Mouse (Mus musculus) ES-E14 (cell line): ENCODE measurements around the gene Ap1b1. TPM values are rescaled to one million over a fixed set of nuclear protein-coding genes. Genes with fewer than 3 reads are reported as not detected.

Experiments used
- DNase-seq: peaks from one replicate; pipeline ENCODE4 v3.0.0-alpha.2; 2013; ENCODE audit warnings: low read depth, low spot score
- H3K27ac ChIP-seq: 2 replicates; pipeline ENCODE4 v1.5.1; 2012; ENCODE audit warnings: low read depth, mild to moderate bottlenecking, low read length, moderate library complexity, mixed read lengths; ENCODE audit not compliant: poor library complexity, insufficient read depth, severe bottlenecking
- H3K36me3 ChIP-seq: 2 replicates; pipeline ENCODE4 v1.6.1; 2012; ENCODE audit warnings: mild to moderate bottlenecking, low read length, moderate library complexity, mixed read lengths; ENCODE audit not compliant: control insufficient read depth, poor library complexity, insufficient read depth, severe bottlenecking
- H3K4me1 ChIP-seq, 2 experiments: fragments of 150-350 bp in 1 of 2; sonication (generic) in 1 of 2; 2 replicates each; pipeline ENCODE4 v1.6.1; 2012; ENCODE audit warnings: low read length in 2 of 2, mild to moderate bottlenecking in 1 of 2, mixed read lengths in 1 of 2; ENCODE audit not compliant: control insufficient read depth in 2 of 2, insufficient read depth in 2 of 2, poor library complexity in 1 of 2
- H3K4me3 ChIP-seq, 2 experiments: fragments of 150-350 bp in 1 of 2; sonication (generic) in 1 of 2; 2 replicates each; pipeline ENCODE4 v1.5.1; 2012; ENCODE audit warnings: low read length in 2 of 2, low read depth in 1 of 2, mild to moderate bottlenecking in 1 of 2, mixed read lengths in 1 of 2; ENCODE audit not compliant: insufficient read depth in 1 of 2, poor library complexity in 1 of 2, severe bottlenecking in 1 of 2
- H3K9ac ChIP-seq: 2 replicates; pipeline ENCODE4 v1.6.1; 2012; ENCODE audit warnings: low read depth, mild to moderate bottlenecking, low read length, mixed read lengths; ENCODE audit not compliant: poor library complexity, insufficient read depth, severe bottlenecking
- H3K9me3 ChIP-seq: fragments of 150-350 bp; sonication (generic); 2 replicates; pipeline ENCODE4 v1.6.1; 2012; ENCODE audit warnings: low read depth, mild to moderate bottlenecking, low read length; ENCODE audit not compliant: control insufficient read depth, insufficient read depth
- CHD2 ChIP-seq: IDR thresholded peaks from 2 replicates; pipeline ENCODE4 v1.6.1; 2014; ENCODE audit warnings: mild to moderate bottlenecking, low read depth, low read length, inconsistent platforms
- HCFC1 ChIP-seq: IDR thresholded peaks from 2 replicates; pipeline ENCODE4 v1.6.1; 2012; ENCODE audit warnings: low read length, inconsistent platforms, borderline replicate concordance; ENCODE audit not compliant: insufficient read depth
- MAFK ChIP-seq: IDR thresholded peaks from 2 replicates; pipeline ENCODE4 v1.6.1; 2014; ENCODE audit warnings: mild to moderate bottlenecking, low read depth, low read length, inconsistent platforms; ENCODE audit not compliant: insufficient read depth
- ZC3H11A ChIP-seq: IDR thresholded peaks from 2 replicates; pipeline ENCODE4 v1.6.1; 2012; ENCODE audit warnings: low read depth, mild to moderate bottlenecking, inconsistent platforms, low read length, borderline replicate concordance
- ZNF384 ChIP-seq: IDR thresholded peaks from 2 replicates; pipeline ENCODE4 v1.6.1; 2012; ENCODE audit warnings: low read depth, low read length, inconsistent platforms
- in situ Hi-C, 2 experiments: fragments of 600-800 bp; cut with MboI; formaldehyde crosslinking; loops; one replicate each; pipeline ENCODE4 v1.15.1; 2025; ENCODE audit warnings: low sequenced_read_pairs in 2 of 2, inconsistent platforms in 1 of 2; ENCODE audit not compliant: unreplicated experiment in 2 of 2
- total RNA-seq: library from RNA; depleted of rRNA; stranded (reverse); fragments of 300-350 nt; gene quantifications from 2 replicates; pipeline ENCODE4 v1.2.3, GENCODE M21; 2012

The Ap1b1 gene
- total RNA-seq, 1 experiment = 42.4 TPM

- no peaks in the 10 kb centered on the region for H3K9me3 ChIP-seq
- H3K27ac ChIP-seq = no peak overlapping the region
- H3K4me3 ChIP-seq = no peak overlapping the region
- no peak for TF ChIP-seq CHD2
- no peak for TF ChIP-seq ZNF384
- TF ChIP-seq MAFK = no peak
- no peak for TF ChIP-seq HCFC1
- TF ChIP-seq ZC3H11A = no peak
- in situ Hi-C loops = no loop called here
- DNase-seq = peak; percentile 77
- peaks cover 14 to 21% of the 10 kb centered on the region in 2 experiments for H3K4me1 ChIP-seq
- H3K9ac ChIP-seq = no peak overlapping the region
- H3K36me3 ChIP-seq = peaks cover 10% of the 10 kb centered on the region
These were observed 59.8 kb downstream of the Ap1b1 start for GRCm38 (mm10) chr11:5046321-5046926.

DNA sequence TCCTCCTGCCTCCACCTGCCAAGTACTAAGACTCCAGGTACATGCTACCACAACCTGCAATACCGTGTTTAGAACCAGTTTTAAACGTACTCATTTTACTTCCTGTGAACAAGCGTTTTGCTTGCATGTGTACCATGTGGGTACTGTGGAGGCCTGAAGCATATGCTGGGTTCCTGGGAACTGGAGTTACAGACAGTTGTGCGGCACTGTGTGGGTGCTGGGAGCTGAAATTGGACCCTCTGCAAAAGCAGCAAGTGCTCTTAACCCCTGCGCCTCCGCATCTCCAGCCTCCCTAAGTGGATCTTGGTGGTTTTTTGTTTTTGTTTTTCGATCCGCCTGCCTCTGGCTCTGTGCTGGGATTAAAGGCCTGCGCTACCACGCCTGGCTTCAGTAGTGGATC, 65.0 kb downstream of the Ap1b1 start:
- no peak for DNase-seq
- in situ Hi-C loops = no loop called here
- no peak overlapping the region for H3K27ac ChIP-seq
- TF ChIP-seq HCFC1 = no peak
- TF ChIP-seq CHD2 = no peak
- TF ChIP-seq ZNF384 = no peak
- no peak for TF ChIP-seq ZC3H11A
- TF ChIP-seq MAFK = no peak
- H3K4me1 ChIP-seq = peaks cover 14 to 38% of the 10 kb centered on the region in 2 experiments
- H3K9me3 ChIP-seq = no peaks in the 10 kb centered on the region
- H3K36me3 ChIP-seq = no peaks in the 10 kb centered on the region
- no peak overlapping the region for H3K9ac ChIP-seq
- no peak overlapping the region for H3K4me3 ChIP-seq

- H3K4me1 ChIP-seq = peaks cover 14 to 41% of the 10 kb centered on the region in 2 experiments
- DNase-seq = no peak
- H3K36me3 ChIP-seq = no peaks in the 10 kb centered on the region
- TF ChIP-seq HCFC1 (no peak), ZNF384 (peak; percentile 4; the same call in 1 of the 2 replicates)
- no peaks in the 10 kb centered on the region for H3K9me3 ChIP-seq
- no peak overlapping the region for H3K27ac ChIP-seq
- in situ Hi-C loops = no loop called here
- H3K9ac ChIP-seq = no peak overlapping the region
- no peak overlapping the region for H3K4me3 ChIP-seq
These were observed 65.7 kb downstream of the Ap1b1 start for GRCm38 (mm10) chr11:5052200-5052854.

DNA sequence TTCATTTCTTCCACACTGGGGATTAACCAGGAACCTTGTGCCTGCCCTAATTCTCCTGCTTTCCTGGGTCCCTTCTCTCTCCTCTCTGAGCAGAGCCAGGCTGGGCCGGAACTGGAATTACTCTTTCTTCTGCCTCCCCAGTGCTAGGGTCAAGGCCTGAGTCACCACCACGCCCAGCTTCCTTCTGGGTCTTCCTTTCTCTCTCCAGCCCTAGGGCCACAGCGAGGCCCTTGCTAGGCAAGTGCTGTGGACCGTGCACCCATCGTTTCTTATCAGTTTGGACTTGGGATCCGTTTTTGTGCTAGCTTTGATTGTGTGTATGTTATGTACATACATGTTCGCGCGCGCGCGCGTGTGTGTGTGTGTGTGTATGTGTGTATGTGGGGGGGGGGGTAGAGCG, 67.5 kb downstream of the Ap1b1 start:
- H3K9me3 ChIP-seq = no peaks in the 10 kb centered on the region
- DNase-seq = no peak
- H3K4me1 ChIP-seq = peaks cover 17 to 42% of the 10 kb centered on the region in 2 experiments
- no peak for TF ChIP-seq MAFK
- TF ChIP-seq ZNF384 = no peak
- no peak for TF ChIP-seq HCFC1
- TF ChIP-seq ZC3H11A = no peak
- no peak for TF ChIP-seq CHD2
- no peaks in the 10 kb centered on the region for H3K36me3 ChIP-seq
- in situ Hi-C loops = no loop called here
- H3K9ac ChIP-seq = no peak overlapping the region
- H3K27ac ChIP-seq = no peak overlapping the region
- no peak overlapping the region for H3K4me3 ChIP-seq
